Mouse (Mus musculus) right cerebral cortex, postnatal 10 days (tissue): ENCODE results near the gene Msi2.

Source experiments
- DNase-seq, 2 experiments: peaks; one replicate each; pipeline ENCODE4 v3.0.0; 2021; ENCODE audit warnings: low spot score in 2 of 2

Msi2 gene

GRCm38 (mm10) chr11:88365914-88366540, 352.3 kb downstream of the Msi2 start:
- DNase-seq: no peak

- no peak for DNase-seq
Measured at GRCm38 (mm10) chr11:88364231-88364630, 354.1 kb downstream of the Msi2 start.

DNA sequence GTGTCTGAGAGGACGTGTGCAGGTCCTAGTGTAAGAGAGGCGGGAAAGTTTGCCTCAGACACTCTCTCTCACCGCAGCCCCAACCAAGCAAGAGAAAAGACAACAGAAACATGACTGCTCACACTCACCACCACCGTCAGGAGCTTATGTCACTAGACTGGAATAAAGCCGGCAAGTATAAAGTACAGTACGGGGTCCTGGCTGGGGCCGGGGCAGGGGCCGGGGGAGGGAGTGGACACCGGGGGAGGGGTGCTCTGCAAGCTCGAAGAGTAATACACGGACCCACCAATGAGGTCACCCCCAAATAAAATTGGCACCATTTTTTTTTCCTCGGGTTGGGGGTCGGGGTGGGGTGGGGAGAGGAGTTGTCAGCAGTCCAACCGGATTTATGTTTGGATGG, 354.8 kb downstream of the Msi2 start:
- DNase-seq: no peak

- no peak for DNase-seq
Measured at GRCm38 (mm10) chr11:88359736-88360135, 358.6 kb downstream of the Msi2 start.

DNA sequence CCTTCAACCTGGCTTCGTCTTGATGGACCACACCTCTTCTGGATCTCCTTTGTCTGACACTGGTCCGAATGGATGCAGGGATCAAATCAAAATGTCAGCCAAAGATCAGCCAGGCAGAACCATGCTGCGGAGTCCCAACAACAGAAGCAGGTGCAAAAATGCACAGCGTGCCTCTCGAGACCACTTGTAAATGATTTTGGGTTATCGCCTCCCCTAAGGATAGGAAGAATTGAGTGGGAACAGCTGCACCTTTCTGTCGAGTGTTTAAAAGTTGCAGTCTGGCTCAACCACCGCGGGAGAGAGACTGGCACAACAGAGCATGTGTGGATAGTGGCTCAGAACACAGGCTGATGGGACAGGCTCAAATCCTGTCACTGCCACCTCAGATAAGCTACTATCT, 361.0 kb downstream of the Msi2 start:
- no peak for DNase-seq

DNA sequence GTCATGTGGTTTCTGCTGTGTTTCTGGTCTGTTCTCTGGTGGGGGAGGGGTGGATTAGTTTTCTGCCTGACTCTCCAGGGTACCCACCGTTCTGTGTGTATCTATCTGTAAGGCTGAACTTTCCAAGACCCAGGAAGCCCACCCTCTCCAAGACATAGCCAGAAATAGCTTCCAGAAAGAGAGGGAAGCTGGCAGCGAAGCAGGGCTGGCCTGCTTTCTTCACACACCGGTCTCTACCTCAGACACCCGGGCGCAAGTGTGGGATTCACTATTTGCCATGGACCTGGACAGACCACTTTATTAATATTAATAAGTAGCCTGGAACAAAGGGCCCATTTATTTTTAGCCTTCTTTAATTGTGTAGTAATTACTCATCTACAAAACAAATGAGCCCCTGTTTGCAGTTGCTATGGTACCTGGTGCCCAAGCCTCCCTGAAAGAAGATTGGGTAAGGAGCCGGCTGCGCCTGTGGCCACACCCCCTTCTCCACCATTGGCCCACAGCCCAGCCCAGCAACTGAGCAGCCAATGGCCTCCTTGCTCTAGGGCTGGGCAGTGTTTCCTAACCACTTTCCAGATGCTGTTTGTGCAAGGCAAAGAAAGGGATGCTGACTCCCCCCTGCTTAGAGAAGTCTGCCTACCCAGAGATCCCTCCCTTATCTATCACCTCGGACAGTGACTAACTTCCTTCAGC, 361.6 kb downstream of the Msi2 start:
- DNase-seq: peak; percentile 93 to 95

GRCm38 (mm10) chr11:88356016-88356415, 362.3 kb downstream of the Msi2 start:
- peak in 1 of 2 experiments; percentile 40 for DNase-seq

GRCm38 (mm10) chr11:88354771-88355170, 363.5 kb downstream of the Msi2 start:
- no peak for DNase-seq

DNA sequence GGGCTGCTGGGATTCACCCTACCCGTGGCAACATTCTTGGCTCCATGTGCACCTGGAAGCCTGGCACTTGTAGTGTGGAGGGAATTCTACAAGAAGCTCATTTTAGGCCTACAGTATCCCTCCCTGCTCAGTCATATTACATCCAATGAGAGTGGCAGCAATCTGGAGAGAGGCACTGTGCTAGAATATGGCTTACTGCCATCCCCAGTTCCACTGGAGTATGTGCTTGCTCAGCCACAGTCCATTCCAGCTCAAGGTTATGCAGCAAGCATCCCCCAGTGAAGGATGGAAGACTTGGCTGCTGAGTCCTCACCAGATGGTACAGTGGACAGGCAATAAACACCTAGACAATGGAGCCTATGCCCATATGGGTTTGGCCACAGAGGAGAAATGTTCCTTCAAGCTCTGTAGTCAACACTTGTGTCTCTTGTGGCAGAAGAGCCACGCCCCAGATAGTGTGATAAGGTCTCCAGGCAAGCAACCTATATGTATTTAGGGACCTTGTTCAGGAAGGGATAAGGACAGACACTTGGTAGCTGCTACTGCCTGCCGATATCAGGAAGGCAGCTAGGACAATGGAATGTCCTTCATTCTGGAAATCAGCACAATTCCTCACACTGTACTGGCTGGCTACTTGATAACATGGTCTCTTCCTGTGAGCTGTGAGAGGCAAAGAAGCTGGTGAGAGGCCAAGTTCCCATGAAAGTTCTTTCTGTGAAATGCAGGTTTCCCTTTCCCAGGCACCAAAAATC, 366.4 kb downstream of the Msi2 start:
- DNase-seq: no peak

DNA sequence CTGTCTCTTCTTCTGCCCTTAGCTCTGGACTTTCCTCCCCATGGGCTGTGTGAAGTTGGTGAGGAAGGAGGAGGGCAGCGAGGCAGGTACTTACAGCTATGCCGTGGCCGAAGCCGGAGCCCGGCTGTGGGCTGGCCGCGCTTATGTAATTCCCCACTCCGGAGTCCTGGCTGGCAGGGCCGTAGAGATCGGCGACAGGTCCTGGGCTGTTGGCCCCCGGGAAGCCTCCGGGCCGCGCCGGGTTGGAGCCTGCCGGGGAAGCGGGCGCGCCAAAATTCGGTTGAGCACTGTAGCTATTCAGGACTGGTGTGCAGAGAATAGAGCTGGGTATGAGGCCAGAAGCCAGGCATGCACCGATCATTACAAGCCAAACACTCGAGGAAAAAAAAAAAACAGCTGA, 369.6 kb downstream of the Msi2 start:
- DNase-seq: peak; percentile 61 to 65

DNA sequence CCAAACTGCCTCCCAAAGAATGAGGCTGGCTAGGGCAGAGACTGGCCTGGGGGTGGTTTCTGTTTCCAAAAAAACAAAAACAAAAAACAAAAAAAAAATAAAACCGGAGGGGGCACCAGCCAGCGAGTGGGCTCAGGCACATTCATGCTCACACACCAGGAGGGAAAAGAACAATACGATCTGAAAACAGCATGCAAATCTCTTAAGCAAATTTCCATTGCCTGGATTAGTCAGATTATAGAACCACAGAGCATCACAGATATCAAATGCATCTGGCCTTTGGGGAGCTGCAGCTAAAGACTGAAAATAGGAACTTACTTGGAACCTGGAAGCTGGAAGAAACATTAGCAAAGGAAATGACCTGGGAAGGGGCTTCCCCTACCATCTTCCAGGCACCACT, 370.3 kb downstream of the Msi2 start:
- no peak for DNase-seq

DNA sequence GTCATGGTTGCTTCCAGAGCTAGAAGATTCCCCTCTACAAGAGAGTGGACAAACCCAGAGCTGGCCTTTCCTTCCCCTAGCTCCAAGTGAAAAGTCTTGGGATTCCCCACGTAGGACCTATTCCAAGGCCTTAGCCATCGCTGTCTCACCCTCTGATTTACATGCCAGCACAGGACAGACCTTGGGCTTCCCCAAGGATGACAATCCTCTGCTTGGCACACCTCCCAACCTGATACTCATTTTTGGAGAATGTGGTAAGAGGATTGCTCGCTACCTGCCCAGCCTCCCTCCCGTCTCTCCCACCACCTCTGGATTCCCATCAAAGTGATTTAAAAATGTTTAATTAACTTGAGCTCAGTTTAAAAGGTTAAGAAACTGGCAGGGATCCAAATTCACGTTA, 372.2 kb downstream of the Msi2 start:
- no peak for DNase-seq

DNA sequence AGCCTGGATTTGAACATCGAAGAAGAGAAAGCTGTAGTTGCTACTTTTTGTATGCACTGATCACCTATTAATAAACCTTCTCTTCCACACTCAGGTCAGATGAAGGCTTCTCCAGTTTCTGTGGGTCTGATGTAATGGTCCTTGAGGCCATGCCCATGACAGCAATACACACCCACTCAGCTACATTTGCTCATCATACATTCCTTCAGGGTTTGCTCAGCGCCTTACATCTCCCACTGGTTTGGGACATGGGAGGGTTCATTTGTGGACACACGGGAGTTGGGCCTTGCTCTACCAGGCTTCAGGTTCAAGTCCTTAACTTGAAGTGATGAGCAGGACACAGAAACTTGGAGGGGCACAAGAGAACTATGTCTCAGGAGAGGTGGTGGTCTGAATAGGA, 380.4 kb downstream of the Msi2 start:
- DNase-seq: no peak

DNA sequence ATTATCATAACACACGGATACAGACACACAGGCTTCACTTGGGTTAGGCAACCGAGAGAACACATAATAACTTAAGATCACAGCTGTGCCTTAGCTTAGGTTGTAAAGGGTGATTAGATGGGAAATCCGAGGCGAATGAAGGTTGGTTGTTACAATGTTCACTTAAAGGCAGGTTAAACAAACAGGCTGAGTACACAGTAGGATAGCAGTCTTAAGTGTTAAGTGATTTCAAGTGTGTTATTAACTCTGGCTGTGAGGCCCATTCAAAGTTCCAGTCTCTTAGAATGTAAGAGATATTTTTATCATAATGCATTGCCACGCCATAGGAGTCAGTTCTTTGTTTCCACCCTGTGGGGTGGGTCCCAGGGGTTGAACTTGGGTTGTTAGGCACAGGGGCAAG, 383.4 kb downstream of the Msi2 start:
- no peak for DNase-seq

- no peak for DNase-seq
Measured at GRCm38 (mm10) chr11:88332309-88332934, 385.9 kb downstream of the Msi2 start.

DNA sequence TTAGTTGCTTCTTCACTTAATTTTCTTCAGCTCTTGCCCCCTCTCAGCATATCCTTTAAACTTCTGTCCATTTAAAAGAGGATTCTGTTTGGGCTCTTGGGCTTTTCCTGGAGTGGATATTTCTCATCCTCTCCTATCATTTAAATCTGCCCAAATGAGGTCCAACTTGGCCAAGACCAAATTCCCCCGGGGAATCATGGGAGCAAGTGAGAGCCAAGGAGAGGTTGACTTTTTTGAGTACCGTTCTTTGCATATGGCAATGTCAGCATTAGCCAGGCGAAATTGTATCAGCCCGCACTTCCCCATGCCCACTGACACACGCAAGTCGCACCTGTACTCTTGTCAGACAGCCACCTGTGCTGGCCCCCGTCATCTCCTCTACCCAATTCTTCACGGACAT, 386.6 kb downstream of the Msi2 start:
- no peak for DNase-seq

- DNase-seq: peak; percentile 75 to 78
Measured at GRCm38 (mm10) chr11:88330799-88331198, 387.5 kb downstream of the Msi2 start.

GRCm38 (mm10) chr11:88328813-88329595, 389.3 kb downstream of the Msi2 start:
- peak; percentile 35 to 45 for DNase-seq

DNA sequence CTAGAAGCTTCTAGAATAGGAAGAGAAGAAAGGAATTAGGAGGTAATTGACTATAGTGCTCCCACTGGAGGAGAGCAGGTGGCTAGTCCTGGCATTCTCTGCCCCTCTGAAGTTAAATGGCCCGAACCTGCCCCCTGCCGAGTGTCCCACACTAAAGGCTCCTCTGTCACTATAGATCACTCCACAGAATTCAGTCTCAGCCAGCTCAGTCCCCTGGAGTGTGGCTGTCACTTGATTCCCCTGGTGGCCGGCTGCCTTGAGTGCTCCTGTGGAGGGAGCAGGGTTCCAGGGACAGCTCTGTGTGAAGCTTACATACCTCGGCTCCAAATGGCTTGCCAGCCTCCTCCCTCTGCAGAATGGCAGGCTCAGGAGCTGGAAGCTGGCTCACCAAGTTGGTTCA, 391.3 kb downstream of the Msi2 start:
- no peak for DNase-seq

DNA sequence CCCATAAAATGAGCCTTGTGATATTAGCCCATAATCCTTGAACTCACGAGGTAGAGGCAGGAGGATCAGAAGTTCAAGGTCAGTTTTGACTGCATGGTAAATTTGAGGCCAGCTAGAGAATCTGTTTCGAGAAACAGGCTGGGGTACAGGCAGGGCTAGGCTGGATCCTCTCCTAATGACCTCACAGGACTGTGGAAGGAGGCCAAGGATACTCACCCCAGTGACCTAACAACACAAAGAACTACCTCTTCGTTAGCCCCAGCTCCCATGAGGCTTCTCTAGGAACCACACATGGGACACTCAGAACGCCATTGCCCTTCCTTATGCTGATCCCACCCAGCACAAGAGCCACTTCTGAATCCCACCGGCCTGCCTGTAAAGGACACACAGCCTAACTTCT, 399.5 kb downstream of the Msi2 start:
- DNase-seq: no peak

GRCm38 (mm10) chr11:88315393-88315792, 402.9 kb downstream of the Msi2 start:
- no peak for DNase-seq

DNA sequence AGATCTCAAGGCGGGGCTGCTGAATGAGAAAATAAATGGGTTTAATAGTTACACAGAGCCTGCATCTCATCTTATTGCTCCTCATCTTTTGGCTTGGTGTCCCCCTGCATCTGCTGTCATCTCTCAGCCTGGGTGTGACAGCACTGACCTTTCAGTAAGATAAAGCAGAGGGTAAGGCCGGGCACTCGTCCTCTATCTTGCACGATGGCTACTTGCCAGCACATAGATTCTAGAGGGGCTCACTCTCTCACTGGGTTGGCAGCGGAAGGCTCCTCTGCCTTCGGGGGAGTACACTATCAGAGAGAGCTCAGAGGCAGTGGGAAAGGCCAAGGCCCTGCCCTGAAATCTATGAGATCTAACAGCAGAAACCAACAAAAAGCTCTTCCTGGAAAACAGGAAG, 403.8 kb downstream of the Msi2 start:
- DNase-seq: no peak
